Mouse (Mus musculus) right cerebral cortex, postnatal 25 days (tissue): Measurements from ENCODE around the gene Frmd6.

Experiments
- DNase-seq: peaks from one replicate; pipeline ENCODE4 v3.0.0; 2022

Frmd6 gene

DNA sequence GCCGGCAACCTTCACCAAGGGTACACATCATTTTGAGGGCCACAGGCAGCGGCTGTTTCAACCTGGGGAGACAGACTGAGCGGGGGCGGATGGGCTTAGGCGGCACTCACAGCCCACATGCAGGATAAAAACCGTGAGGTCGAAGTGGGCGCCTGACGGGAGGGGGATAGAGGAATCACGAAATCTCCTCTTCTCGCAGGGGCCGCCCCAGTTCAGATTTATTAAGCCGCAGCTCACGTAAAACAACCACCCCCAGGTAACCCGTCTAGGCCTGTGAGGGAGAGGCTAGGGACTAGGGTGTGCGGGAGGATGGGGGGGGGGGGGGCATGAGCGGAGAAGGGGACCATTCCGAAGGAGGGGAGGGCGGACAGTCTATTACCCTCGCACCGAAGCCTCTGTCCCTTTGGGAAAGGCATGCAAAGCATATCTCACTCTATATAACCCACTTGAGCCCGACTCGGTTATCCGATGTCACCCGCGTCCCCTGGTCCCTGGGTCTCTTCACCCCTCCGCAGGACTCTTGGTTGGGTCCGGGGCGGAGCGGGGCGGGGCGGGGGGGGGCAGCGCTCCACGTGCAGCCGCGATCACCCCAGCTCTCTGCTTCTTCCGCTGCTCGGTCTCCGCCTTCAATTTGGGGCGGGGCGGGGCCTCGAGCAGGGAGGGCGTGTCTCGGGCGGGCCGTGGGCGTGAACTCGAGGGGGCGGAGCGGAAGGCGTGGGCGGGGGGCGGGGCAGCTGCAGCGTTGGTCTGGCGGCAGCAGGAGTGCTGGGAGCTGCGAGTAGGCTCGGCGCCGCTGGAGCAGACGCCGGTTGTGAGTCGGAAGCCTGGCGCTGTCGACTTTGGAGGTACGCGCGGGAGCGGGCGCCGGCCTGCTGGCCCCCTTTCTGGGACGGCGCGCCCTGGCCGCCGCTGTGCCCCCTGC is at the start of gene Frmd6:
Gene Frmd6 (plus strand): TSS at position 786 of the 922 bp plus-strand sequence.
- DNase-seq = peak; percentile 89

GRCm38 (mm10) chr12:70775609-70776008 is 49.7 kb upstream of the Frmd6 start:
- no peak for DNase-seq

GRCm38 (mm10) chr12:70776683-70777082 is 48.6 kb upstream of the Frmd6 start:
- no peak for DNase-seq

- DNase-seq = no peak
These were observed 47.8 kb upstream of the Frmd6 start for GRCm38 (mm10) chr12:70777466-70777865.

DNA sequence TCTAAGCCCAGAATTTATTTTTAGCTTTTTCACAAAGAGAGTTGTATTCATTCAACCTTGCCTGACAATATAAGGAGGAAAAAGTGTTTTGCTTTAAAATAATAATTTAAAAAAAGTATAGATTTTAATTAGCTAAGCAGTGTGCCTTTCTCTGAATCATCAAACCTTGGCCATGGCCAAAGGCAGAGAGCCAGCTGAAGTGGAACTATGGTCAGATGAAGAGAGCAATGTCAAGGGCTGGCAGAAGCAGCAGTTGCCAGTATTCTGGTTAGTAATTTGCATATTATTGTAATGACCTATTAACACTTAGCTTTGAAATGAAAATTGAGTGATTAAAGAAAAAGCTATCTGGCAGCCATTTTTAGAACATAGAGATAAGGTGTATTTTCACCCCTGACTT is 47.4 kb upstream of the Frmd6 start:
- no peak for DNase-seq

DNA sequence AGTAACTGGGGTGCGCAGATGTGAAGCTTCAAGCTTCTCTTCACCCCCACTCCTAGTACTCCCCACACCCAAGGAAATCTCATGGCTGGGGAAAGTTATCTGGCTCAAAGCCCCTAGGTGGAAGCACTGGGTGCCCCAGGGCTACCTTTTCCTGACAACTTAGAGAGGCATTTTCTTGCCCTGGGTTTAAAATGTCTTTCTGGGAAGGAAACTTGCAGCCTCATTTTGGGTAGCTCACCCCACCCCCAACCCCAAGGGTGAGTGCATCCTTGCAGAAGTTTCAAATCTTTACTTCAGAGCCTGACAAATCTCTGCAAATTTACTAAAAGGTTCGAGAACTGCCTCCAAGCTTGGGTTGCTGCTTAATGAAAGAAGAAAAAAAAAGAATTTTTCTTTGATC is 47.0 kb upstream of the Frmd6 start:
- DNase-seq = no peak

DNA sequence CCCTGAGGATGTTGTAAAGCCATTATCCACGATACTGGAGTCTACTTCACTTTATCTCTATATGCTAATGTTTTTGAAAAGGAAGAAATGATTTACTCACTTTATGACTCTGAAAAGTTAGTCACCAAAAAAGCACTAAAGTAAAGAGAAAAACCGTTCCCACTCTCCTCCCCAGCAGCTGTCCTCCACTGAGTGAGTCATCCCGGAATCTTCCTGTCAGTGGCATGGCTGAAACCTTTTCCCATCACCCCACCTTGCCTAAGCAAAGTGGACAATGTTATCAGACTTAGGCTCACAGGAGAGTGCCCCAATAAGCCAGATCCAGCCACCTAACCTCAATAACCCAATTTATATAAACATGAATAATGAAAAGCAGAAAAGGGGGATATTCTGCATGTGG is 46.6 kb upstream of the Frmd6 start:
- DNase-seq = peak; percentile 32

GRCm38 (mm10) chr12:70783049-70783448 is 42.3 kb upstream of the Frmd6 start:
- DNase-seq = no peak

- no peak for DNase-seq
These were observed 41.7 kb upstream of the Frmd6 start for GRCm38 (mm10) chr12:70783475-70784239.

GRCm38 (mm10) chr12:70784240-70784705 is 41.0 kb upstream of the Frmd6 start:
- no peak for DNase-seq

- no peak for DNase-seq
These were observed 36.0 kb upstream of the Frmd6 start for GRCm38 (mm10) chr12:70789341-70789740.

DNA sequence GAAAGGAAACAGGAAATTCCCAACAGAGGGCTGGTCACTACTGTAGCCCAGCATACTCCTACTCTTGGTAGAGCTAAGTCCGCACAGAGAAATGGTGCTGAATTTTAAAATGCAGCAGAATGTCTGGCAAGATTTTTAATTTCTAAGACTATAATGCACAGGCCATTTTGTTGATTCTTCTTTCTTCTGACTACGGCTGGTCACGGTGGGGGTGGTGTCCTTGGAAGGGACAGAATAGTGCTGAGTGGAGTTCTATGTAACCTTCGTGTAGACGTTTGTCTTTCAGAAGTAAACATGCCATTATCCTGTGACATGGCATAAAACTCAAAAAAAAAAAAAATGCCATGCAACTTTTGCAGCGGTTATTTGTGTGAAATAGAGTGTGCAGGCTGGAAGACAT is 32.0 kb upstream of the Frmd6 start:
- no peak for DNase-seq

- DNase-seq = no peak
These were observed 30.5 kb upstream of the Frmd6 start for GRCm38 (mm10) chr12:70794543-70795388.

DNA sequence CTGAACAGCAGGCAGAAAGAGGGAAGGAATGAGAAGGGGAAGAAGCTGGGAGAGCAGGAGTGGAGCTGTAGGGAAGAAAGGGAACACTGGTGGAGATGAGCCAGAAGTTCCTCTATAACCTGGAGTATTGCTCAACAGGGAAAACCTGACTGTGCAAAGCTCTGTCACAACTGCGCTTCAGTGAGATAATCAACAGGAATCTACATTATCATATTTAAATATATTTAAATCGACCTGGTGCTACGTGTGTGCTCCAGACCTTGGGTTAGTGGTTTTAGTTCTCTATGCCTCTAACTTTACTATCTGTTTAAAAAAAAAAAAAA is 30.0 kb upstream of the Frmd6 start:
- no peak for DNase-seq

DNA sequence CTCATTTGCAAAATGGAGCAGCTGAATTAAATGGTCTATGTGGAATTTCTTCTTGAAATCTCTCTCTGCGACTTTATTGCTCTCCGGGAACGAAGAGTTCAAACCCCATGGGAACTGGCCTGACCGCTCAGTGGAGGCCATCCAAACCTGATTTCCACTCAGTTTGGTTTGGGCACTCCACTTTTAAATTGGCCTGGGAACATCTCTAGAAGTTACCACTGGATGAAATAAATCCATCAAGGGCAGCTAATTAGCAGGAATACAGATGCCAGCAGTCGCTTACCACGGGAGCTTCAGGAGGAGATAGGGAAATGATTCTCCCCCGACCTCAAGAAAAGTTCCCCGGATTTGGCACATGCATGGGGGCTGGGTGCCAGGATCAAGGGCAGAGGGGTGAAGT is 26.8 kb upstream of the Frmd6 start:
- DNase-seq = no peak

- no peak for DNase-seq
These were observed 25.9 kb upstream of the Frmd6 start for GRCm38 (mm10) chr12:70799231-70800002.

DNA sequence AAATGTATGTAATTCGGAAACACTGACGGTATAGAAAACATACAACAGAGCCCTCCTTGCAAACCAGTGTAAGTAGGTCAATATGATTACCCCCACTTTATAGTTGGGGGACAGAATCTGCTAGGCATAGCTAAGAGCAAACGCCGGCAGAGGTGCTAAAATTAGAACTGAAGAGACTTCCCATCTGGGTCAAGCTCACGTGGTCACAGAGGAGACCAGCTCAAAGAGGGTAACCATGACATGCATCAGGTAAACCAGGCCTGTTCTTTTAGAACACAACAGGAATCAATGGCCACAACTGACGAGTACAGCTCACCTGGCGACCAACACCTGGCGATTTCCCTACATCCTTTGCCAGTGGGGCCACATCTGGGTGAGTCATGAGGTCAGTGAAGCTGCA is 25.2 kb upstream of the Frmd6 start:
- no peak for DNase-seq

GRCm38 (mm10) chr12:70801361-70801760 is 24.0 kb upstream of the Frmd6 start:
- no peak for DNase-seq

GRCm38 (mm10) chr12:70803494-70803893 is 21.8 kb upstream of the Frmd6 start:
- DNase-seq = no peak

DNA sequence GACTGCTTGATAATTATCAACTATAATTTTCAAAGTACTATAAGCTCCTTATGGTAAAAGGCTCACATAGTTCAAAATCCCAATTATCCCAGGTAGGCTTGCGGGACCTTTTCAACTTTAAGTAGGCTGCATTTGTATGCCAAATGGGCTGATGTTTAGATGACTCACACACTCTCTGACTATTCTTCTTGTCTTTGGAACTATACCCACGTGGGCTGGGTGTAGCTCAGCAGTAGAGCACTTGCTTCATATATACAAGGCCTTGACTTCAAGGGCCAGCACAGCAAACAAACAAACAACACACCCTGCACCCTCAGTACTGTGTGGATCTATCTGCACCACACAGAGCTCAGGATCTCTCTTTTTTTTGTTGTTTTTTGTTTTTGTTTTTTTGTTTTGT is 20.3 kb upstream of the Frmd6 start:
- DNase-seq = no peak

GRCm38 (mm10) chr12:70807543-70807942 is 17.8 kb upstream of the Frmd6 start:
- no peak for DNase-seq

GRCm38 (mm10) chr12:70807975-70808374 is 17.3 kb upstream of the Frmd6 start:
- DNase-seq = peak; percentile 44
